Mouse (Mus musculus) embryonic fibroblast, embryonic 13.5 days (primary cell): ENCODE data around the gene Zbtb7a.

ENCODE experiments used
- CTCF ChIP-seq: IDR thresholded peaks from 2 replicates; pipeline ENCODE4 v1.5.1; 2011; ENCODE audit warnings: mild to moderate bottlenecking, control low read depth, low read length, moderate library complexity, borderline replicate concordance; ENCODE audit not compliant: insufficient read depth
- POLR2A ChIP-seq: IDR thresholded peaks from 2 replicates; pipeline ENCODE4 v1.6.1; 2011; ENCODE audit warnings: low read depth, mild to moderate bottlenecking, control low read depth, low read length, moderate library complexity

DNA sequence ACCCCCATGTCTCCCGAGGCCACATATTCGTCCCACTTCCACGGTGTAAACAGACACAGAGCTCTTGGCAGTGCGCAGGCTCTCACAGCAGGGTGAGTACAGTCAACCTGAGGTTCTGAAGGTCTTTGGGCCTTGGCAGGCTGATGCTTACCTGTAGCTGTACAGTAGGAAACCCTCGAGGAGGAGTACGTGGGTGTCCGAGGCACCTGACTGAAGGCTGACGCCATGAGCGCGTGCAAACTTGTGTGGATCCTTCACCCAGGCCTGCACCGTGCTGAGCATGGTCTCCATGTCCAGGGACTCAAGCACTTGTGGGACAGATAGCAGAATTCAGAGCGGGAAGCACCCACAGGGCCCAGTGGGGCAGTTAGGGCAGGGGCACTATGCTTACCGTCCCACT, 65.1 kb downstream of the Zbtb7a start:
- TF ChIP-seq POLR2A = no peak
- TF ChIP-seq CTCF = no peak
